Mouse (Mus musculus): ENCODE results near the gene Dlgap3.

The Dlgap3 gene

GRCm38 (mm10) chr4:127223291-127223690, 54.3 kb downstream of the Dlgap3 start:
- DNase-seq = no peak

GRCm38 (mm10) chr4:127223755-127224154, 54.8 kb downstream of the Dlgap3 start:
- DNase-seq = no peak

- DNase-seq = no peak
Observed at GRCm38 (mm10) chr4:127224444-127225100, 55.6 kb downstream of the Dlgap3 start.

- no peak for DNase-seq
Observed at GRCm38 (mm10) chr4:127226067-127226466, 57.1 kb downstream of the Dlgap3 start.

GRCm38 (mm10) chr4:127227051-127227673, 58.2 kb downstream of the Dlgap3 start:
- DNase-seq = no peak

GRCm38 (mm10) chr4:127232028-127232427, 63.0 kb downstream of the Dlgap3 start:
- no peak for DNase-seq

- no peak for DNase-seq
Observed at GRCm38 (mm10) chr4:127232551-127232950, 63.5 kb downstream of the Dlgap3 start.

GRCm38 (mm10) chr4:127233416-127234125, 64.6 kb downstream of the Dlgap3 start:
- DNase-seq = no peak

GRCm38 (mm10) chr4:127235742-127236487, 66.9 kb downstream of the Dlgap3 start:
- DNase-seq = peak; percentile 89

GRCm38 (mm10) chr4:127236631-127237030, 67.6 kb downstream of the Dlgap3 start:
- DNase-seq = no peak

- DNase-seq = no peak
Observed at GRCm38 (mm10) chr4:127237271-127237670, 68.3 kb downstream of the Dlgap3 start.

GRCm38 (mm10) chr4:127242696-127243095, 73.7 kb downstream of the Dlgap3 start:
- no peak for DNase-seq

- peak; percentile 99 for DNase-seq
Observed at GRCm38 (mm10) chr4:127243552-127243951, 74.5 kb downstream of the Dlgap3 start, which contains the start of gene Smim12. Smim12 (plus strand) TSS chr4:127243784.

GRCm38 (mm10) chr4:127243953-127244352, 74.9 kb downstream of the Dlgap3 start:
- no peak for DNase-seq

GRCm38 (mm10) chr4:127249701-127250349, 80.8 kb downstream of the Dlgap3 start:
- DNase-seq = peak; percentile 98

GRCm38 (mm10) chr4:127251963-127252585, 83.1 kb downstream of the Dlgap3 start:
- peak; percentile 77 for DNase-seq

- DNase-seq = no peak
Observed at GRCm38 (mm10) chr4:127256739-127257138, 87.7 kb downstream of the Dlgap3 start.

- peak; percentile 34 for DNase-seq
Observed at GRCm38 (mm10) chr4:127258186-127258897, 89.3 kb downstream of the Dlgap3 start.

GRCm38 (mm10) chr4:127261601-127262000, 92.6 kb downstream of the Dlgap3 start:
- no peak for DNase-seq

GRCm38 (mm10) chr4:127263438-127264182, 94.6 kb downstream of the Dlgap3 start:
- peak; percentile 21 for DNase-seq

- DNase-seq = no peak
Observed at GRCm38 (mm10) chr4:127264183-127264554, 95.2 kb downstream of the Dlgap3 start.
